Mouse (Mus musculus): ENCODE data around the gene Aip.
A peak's percentile ranks its signal among the peaks of the same experiment; 100 is the strongest.

The Aip gene

GRCm38 (mm10) chr19:4108535-4108934, 17.1 kb downstream of the Aip start:
- DNase-seq = no peak

GRCm38 (mm10) chr19:4106654-4107053, 19.0 kb downstream of the Aip start:
- DNase-seq = no peak

GRCm38 (mm10) chr19:4104675-4105194, 20.9 kb downstream of the Aip start:
- no peak for DNase-seq

GRCm38 (mm10) chr19:4103792-4104191, 21.9 kb downstream of the Aip start:
- DNase-seq = no peak

GRCm38 (mm10) chr19:4103294-4103693, 22.4 kb downstream of the Aip start:
- DNase-seq = no peak

- no peak for DNase-seq
These were observed 23.0 kb downstream of the Aip start for GRCm38 (mm10) chr19:4102626-4103025.

GRCm38 (mm10) chr19:4102049-4102448, 23.6 kb downstream of the Aip start:
- no peak for DNase-seq

- DNase-seq = no peak
These were observed 24.2 kb downstream of the Aip start for GRCm38 (mm10) chr19:4101466-4101865.

- DNase-seq = no peak
These were observed 24.9 kb downstream of the Aip start for GRCm38 (mm10) chr19:4100718-4101261.

- peak; percentile 67 for DNase-seq
These were observed 25.6 kb downstream of the Aip start, which contains the start of gene Pitpnm1 for GRCm38 (mm10) chr19:4099837-4100717. Gene Pitpnm1 (plus strand): TSS chr19:4099998.

GRCm38 (mm10) chr19:4099056-4099455, 26.6 kb downstream of the Aip start:
- peak; percentile 92 for DNase-seq

- no peak for DNase-seq
These were observed 27.2 kb downstream of the Aip start for GRCm38 (mm10) chr19:4098426-4098825.

- DNase-seq = peak; percentile 93
These were observed 28.2 kb downstream of the Aip start for GRCm38 (mm10) chr19:4097441-4097825.

GRCm38 (mm10) chr19:4096642-4097440, 28.8 kb downstream of the Aip start, which contains the start of gene Cdk2ap2:
Gene Cdk2ap2 (plus strand): TSS chr19:4097182.
- DNase-seq = peak; percentile 100

- no peak for DNase-seq
These were observed 29.9 kb downstream of the Aip start for GRCm38 (mm10) chr19:4095802-4096201.

- no peak for DNase-seq
These were observed 30.8 kb downstream of the Aip start for GRCm38 (mm10) chr19:4094774-4095303.

GRCm38 (mm10) chr19:4094348-4094747, 31.3 kb downstream of the Aip start:
- no peak for DNase-seq

- no peak for DNase-seq
These were observed 31.9 kb downstream of the Aip start for GRCm38 (mm10) chr19:4093772-4094171.

GRCm38 (mm10) chr19:4092750-4093149, 32.9 kb downstream of the Aip start:
- no peak for DNase-seq

GRCm38 (mm10) chr19:4091383-4091782, 34.3 kb downstream of the Aip start:
- DNase-seq = no peak

GRCm38 (mm10) chr19:4090446-4090845, 35.2 kb downstream of the Aip start:
- DNase-seq = no peak

- no peak for DNase-seq
These were observed 36.5 kb downstream of the Aip start for GRCm38 (mm10) chr19:4089128-4089527.

GRCm38 (mm10) chr19:4088146-4088545, 37.5 kb downstream of the Aip start:
- DNase-seq = no peak
